ENCODE assay signal across 9 mouse cellular contexts in genomic region chr9:106675480-106675879, GRCm38 (mm10). TPM values are rescaled to one million over a fixed set of nuclear protein-coding genes. Genes with fewer than 3 reads are reported as not detected.
DNase-seq lines count a peak whose midpoint lies in the region; ATAC-seq and TF ChIP-seq lines count a peak whose summit lies in the region.
"Had no signal": no experiment of that assay in that cellular context is flagged by ENCODE, and none has a peak within 500 bp of the region (broad histone marks: within the 10 kb centered on the region; RNA-seq: fewer than 3 reads in every experiment).

No protein-coding gene starts in this region.

- no peak overlapping the region for H3K27ac ChIP-seq in forebrain, embryonic 14.5 days (ENCODE audit: low read depth, low read length)
- H3K27ac ChIP-seq in layer of hippocampus, adult 2 months: peak overlapping the region; percentile 74; the same call in 1 of the 2 replicates
- H3K27ac ChIP-seq: limb, embryonic 15.5 days had no signal

- peak; percentile 68; the same call in 1 of the 2 replicates for ATAC-seq in cerebellum, adult (ENCODE audit: insufficient number of reproducible peaks, low FRiP score, low TSS enrichment)
- ATAC-seq in forebrain, embryonic 14.5 days: peak; percentile 80
- peak; percentile 87 to 90 for ATAC-seq in hematopoietic stem cell, adult 5-6 weeks (replicated peaks in 1 of 2; ENCODE audit: insufficient read depth in 1 of 2, low FRiP score in 2 of 2, low TSS enrichment in 1 of 2, low read depth in 1 of 2, poor library complexity in 2 of 2, severe bottlenecking in 2 of 2)

- no peaks in the 10 kb centered on the region for H3K27me3 ChIP-seq in forebrain, embryonic 14.5 days (replicated peaks; ENCODE audit: control insufficient read depth, insufficient read depth, low read length)
- H3K27me3 ChIP-seq: limb, embryonic 15.5 days had no signal

- H3K9ac ChIP-seq in forebrain, embryonic 14.5 days (ENCODE audit: low read length): no peak overlapping the region
- H3K9ac ChIP-seq: limb, embryonic 15.5 days had no signal

- H3K9me3 ChIP-seq in forebrain, embryonic 14.5 days (replicated peaks; ENCODE audit: control insufficient read depth, low read length): no peaks in the 10 kb centered on the region
- H3K9me3 ChIP-seq: limb, embryonic 15.5 days had no signal

- no peaks in the 10 kb centered on the region for H3K4me1 ChIP-seq in forebrain, embryonic 14.5 days (ENCODE audit: control insufficient read depth, insufficient read depth, low read length)
- H3K4me1 ChIP-seq in lung, adult 2 months (ENCODE audit: control insufficient read depth, insufficient read depth, low read length): no peaks in the 10 kb centered on the region
- H3K4me1 ChIP-seq: limb, embryonic 15.5 days had no signal

- DNase-seq in ES-CJ7 (ENCODE audit: low read depth, low spot score): peak; percentile 82
- DNase-seq in forebrain, embryonic 14.5 days (ENCODE audit: low spot score): peak; percentile 86
- peak; percentile 75 to 89 for DNase-seq in layer of hippocampus, adult 2 months (ENCODE audit: low spot score in 2 of 2)
- peak; percentile 84 for DNase-seq in lung, adult 2 months
- peak; percentile 44 for DNase-seq in ovary, adult 18-20 months (ENCODE audit: low spot score)
- peak; percentile 47 to 55 for DNase-seq in thymus, adult 18-20 months

- no peak overlapping the region for H3K4me2 ChIP-seq in forebrain, embryonic 14.5 days (ENCODE audit: low read length)
- H3K4me2 ChIP-seq: limb, embryonic 15.5 days had no signal

- 0% methylated on average over 1 of the region's 1 CpGs for WGBS in forebrain, embryonic 14.5 days
- WGBS in lung, adult 2 months: 0% methylated on average over 1 of the region's 1 CpGs

- H3K4me3 ChIP-seq in forebrain, embryonic 14.5 days (ENCODE audit: low read depth, low read length): no peak overlapping the region
- H3K4me3 ChIP-seq in layer of hippocampus, adult 2 months: no peak overlapping the region
- no peak overlapping the region for H3K4me3 ChIP-seq in lung, adult 2 months (replicated peaks; ENCODE audit: extremely low read depth, low read depth, low read length)
- H3K4me3 ChIP-seq: limb, embryonic 15.5 days had no signal

- peaks cover 24% of the 10 kb centered on the region for H3K36me3 ChIP-seq in forebrain, embryonic 14.5 days (ENCODE audit: control insufficient read depth, insufficient read depth, low read length)

- no peak for TF ChIP-seq POLR2A in lung, adult 2 months (IDR thresholded peaks at IDR 0.05; ENCODE audit: borderline replicate concordance, extremely low read depth, low read depth, low read length)

- peak; percentile 99 for TF ChIP-seq CTCF in layer of hippocampus, adult 2 months (conservative IDR thresholded peaks at IDR 0.05)
- peak; percentile 88 for TF ChIP-seq CTCF in lung, adult 2 months (IDR thresholded peaks at IDR 0.05; ENCODE audit: insufficient read depth, low read length)

RNA-seq across cellular contexts. Expression of gene Tex264, which starts 10.2 kb away (rescaled TPM):
- polyA plus RNA-seq in forebrain, embryonic 14.5 days (2014; fragmentation: Nextera tagmentation; extraction: Ambion mirVana): 41.3 and 52.1 TPM in 2 replicates
- total RNA-seq in hematopoietic stem cell, adult 5-6 weeks (2017): 13.9 and 27.9 TPM in 2 replicates
- 10 to 100 TPM; 85.0 to 99.3 TPM for total RNA-seq in layer of hippocampus, adult 2 months (2021)
- polyA plus RNA-seq in lung, adult 2 months (2012; rRNA removed): 103 and 108 TPM in 2 replicates

RNA-seq across cellular contexts. Expression of gene Grm2, which starts 19.6 kb away (rescaled TPM):
- 6.7 and 10.4 TPM in 2 replicates for polyA plus RNA-seq in forebrain, embryonic 14.5 days (2014; fragmentation: Nextera tagmentation; extraction: Ambion mirVana)
- not detected in 2 replicates for total RNA-seq in hematopoietic stem cell, adult 5-6 weeks (2017)
- 10 to 100 TPM; 76.8 to 82.2 TPM for total RNA-seq in layer of hippocampus, adult 2 months (2021)
- not detected in 2 replicates for polyA plus RNA-seq in lung, adult 2 months (2012; rRNA removed)

RNA-seq across cellular contexts. Expression of gene Iqcf6, which starts 49.1 kb away (rescaled TPM):
- not detected in 2 replicates for polyA plus RNA-seq in forebrain, embryonic 14.5 days (2014; fragmentation: Nextera tagmentation; extraction: Ambion mirVana)
- total RNA-seq in hematopoietic stem cell, adult 5-6 weeks (2017): not detected in 2 replicates
- not detected for total RNA-seq in layer of hippocampus, adult 2 months (2021)
- not detected in 2 replicates for polyA plus RNA-seq in lung, adult 2 months (2012; rRNA removed)
- polyA plus RNA-seq: limb, embryonic 15.5 days had no signal

Comparison
In these comparisons a context has a peak if more than half of its experiments do, and no peak if none do; other contexts are left out.
1. RNA of gene Grm2, which starts 19.6 kb away (total RNA-seq): 76.8 to 82.2 TPM in layer of hippocampus, adult 2 months; not detected in hematopoietic stem cell, adult 5-6 weeks; every median in the first group is over 10 times any median in the second.
2. Peak in every context shown above with its lines, with median percentiles within 50 percentile points of each other: DNase-seq and ATAC-seq.